8 mouse cellular contexts compared by ENCODE assay signal in the genomic region with DNA sequence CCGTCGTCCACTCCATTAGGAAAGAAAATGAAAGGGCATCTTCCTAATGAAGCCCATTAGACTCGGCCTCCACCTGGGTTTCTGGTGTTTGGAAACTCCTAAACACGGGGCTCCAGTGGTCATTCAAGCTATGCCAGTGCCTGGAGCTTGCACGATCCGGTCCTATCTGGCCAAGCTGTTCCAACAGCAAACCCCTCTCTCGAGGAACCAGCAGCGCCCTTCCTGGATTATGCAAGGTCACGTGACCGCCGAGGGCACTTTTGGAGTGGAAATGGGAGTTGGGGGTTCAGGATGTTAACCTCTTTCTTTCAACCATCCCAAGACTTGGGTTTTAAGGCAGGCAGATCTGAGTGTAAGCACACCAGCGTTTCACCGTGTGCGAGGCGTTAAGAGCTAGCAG. TPM values are rescaled to one million over a fixed set of nuclear protein-coding genes. Genes with fewer than 3 reads are reported as not detected.
DNase-seq lines count a peak whose midpoint lies in the region; ATAC-seq and TF ChIP-seq lines count a peak whose summit lies in the region.

No protein-coding gene starts in this region.

- H3K9ac ChIP-seq in kidney, postnatal 0 days (ENCODE audit: low read depth, low read length): peak overlapping the region; percentile 36; the same call in 1 of the 2 replicates

- no peaks in the 10 kb centered on the region for H3K9me3 ChIP-seq in kidney, postnatal 0 days (replicated peaks; ENCODE audit: low read length)

- no peaks in the 10 kb centered on the region for H3K27me3 ChIP-seq in kidney, postnatal 0 days (ENCODE audit: insufficient read depth, low read length)

- peak overlapping the region; percentile 18; the same call in 1 of the 2 replicates for H3K4me3 ChIP-seq in layer of hippocampus, adult 2 months
- H3K4me3 ChIP-seq in kidney, postnatal 0 days (replicated peaks; ENCODE audit: low read depth, low read length): 0 out of 2 replicates have a peak overlapping the region, but pooled peaks have one; percentile 16

- no peaks in the 10 kb centered on the region for H3K36me3 ChIP-seq in kidney, postnatal 0 days (ENCODE audit: insufficient read depth, low read length)

- ATAC-seq in granulocyte monocyte progenitor cell, adult 5-6 weeks (replicated peaks; ENCODE audit: poor library complexity, severe bottlenecking): peak; percentile 41
- no peak; the same call in 1 of the 2 replicates for ATAC-seq in kidney, postnatal 0 days (replicated peaks; ENCODE audit: low FRiP score, low read depth)
- peak; percentile 21; the same call in 1 of the 2 replicates for ATAC-seq in megakaryocyte, adult 5-6 weeks (ENCODE audit: poor library complexity, severe bottlenecking)

- H3K4me2 ChIP-seq in kidney, postnatal 0 days (ENCODE audit: low read length): peak overlapping the region; percentile 47

- H3K27ac ChIP-seq in layer of hippocampus, adult 2 months: no peak overlapping the region
- H3K27ac ChIP-seq in kidney, postnatal 0 days: peak overlapping the region; percentile 79

- WGBS in kidney, postnatal 0 days: 14% methylated on average over 15 of the region's 15 CpGs

- H3K4me1 ChIP-seq in kidney, postnatal 0 days (replicated peaks; ENCODE audit: insufficient read depth, low read length): peaks cover 69% of the 10 kb centered on the region

- DNase-seq in layer of hippocampus, adult 2 months (ENCODE audit: low spot score in 2 of 2): no peak
- DNase-seq in layer of hippocampus, postnatal 36 days: no peak
- peak; percentile 59 for DNase-seq in kidney, postnatal 0 days (ENCODE audit: low spot score)
- peak; percentile 58 for DNase-seq in yolk sac, embryonic 10.5 days (ENCODE audit: low spot score)
- DNase-seq in natural killer cell, adult 2 months (ENCODE audit: low spot score in 2 of 2): no peak
- no peak for DNase-seq in cerebellum, adult 8-10 months

- no peak for TF ChIP-seq CTCF in layer of hippocampus, adult 2 months (conservative IDR thresholded peaks at IDR 0.05)
- no peak for TF ChIP-seq CTCF in kidney, postnatal 0 days (IDR thresholded peaks at IDR 0.05; ENCODE audit: low read depth)

RNA-seq across cellular contexts. Expression of a gene that starts 7.3 kb away (rescaled TPM):
- total RNA-seq in layer of hippocampus, adult 2 months (2021): 10 to 100 TPM; 47.6 to 49.5 TPM
- 10 to 100 TPM; 45.4 to 47.9 TPM for total RNA-seq in layer of hippocampus, postnatal 36 days (2021)
- total RNA-seq in granulocyte monocyte progenitor cell, adult 5-6 weeks (2014; fragmentation: Nextera tagmentation): not detected in 2 replicates
- not detected in 2 replicates for total RNA-seq in granulocyte monocyte progenitor cell, adult 5-6 weeks (2017)
- 79.8 and 88.6 TPM in 2 replicates for polyA plus RNA-seq in kidney, postnatal 0 days (2015; fragmentation: Nextera tagmentation; extraction: Ambion mirVana)
- 0.41 and 0.51 TPM in 2 replicates for total RNA-seq in megakaryocyte, adult 5-6 weeks (2015)
- 0.26 and 0.41 TPM in 2 replicates for total RNA-seq in megakaryocyte, adult 5-6 weeks (2017)

RNA-seq across cellular contexts. Expression of a gene that starts 8.3 kb away (rescaled TPM):
- total RNA-seq in layer of hippocampus, adult 2 months (2021): 10 to 100 TPM; 44.1 to 47.4 TPM
- total RNA-seq in layer of hippocampus, postnatal 36 days (2021): 10 to 100 TPM; 50.2 to 57.2 TPM
- total RNA-seq in granulocyte monocyte progenitor cell, adult 5-6 weeks (2014; fragmentation: Nextera tagmentation): 55.5 and 58.1 TPM in 2 replicates
- 40.8 and 40.9 TPM in 2 replicates for total RNA-seq in granulocyte monocyte progenitor cell, adult 5-6 weeks (2017)
- 89.1 and 95.9 TPM in 2 replicates for polyA plus RNA-seq in kidney, postnatal 0 days (2015; fragmentation: Nextera tagmentation; extraction: Ambion mirVana)
- 43.2 and 49.3 TPM in 2 replicates for total RNA-seq in megakaryocyte, adult 5-6 weeks (2015)
- total RNA-seq in megakaryocyte, adult 5-6 weeks (2017): 50.2 and 57.6 TPM in 2 replicates

Comparison
In these comparisons a context has a peak if more than half of its experiments do, and no peak if none do; other contexts are left out.
1. DNase-seq: peak in kidney, postnatal 0 days (single experiment) and yolk sac, embryonic 10.5 days (single experiment); none in layer of hippocampus, adult 2 months (0 of 2), layer of hippocampus, postnatal 36 days (0 of 2), natural killer cell, adult 2 months (0 of 2) and cerebellum, adult 8-10 months (single experiment).
2. RNA of a gene that starts 7.3 kb away (total RNA-seq): 47.6 to 49.5 TPM in layer of hippocampus, adult 2 months and 45.4 to 47.9 TPM in layer of hippocampus, postnatal 36 days; 0.26 to 0.51 TPM in megakaryocyte, adult 5-6 weeks and not detected in granulocyte monocyte progenitor cell, adult 5-6 weeks; every median in the first group is over 10 times any median in the second.